Mouse (Mus musculus) neural tube, embryonic 12.5 days (tissue): ENCODE measurements around the gene Sgms2. TPM values are rescaled to one million over a fixed set of nuclear protein-coding genes. Genes with fewer than 3 reads are reported as not detected.

ENCODE experiments used
- ATAC-seq: fragments of 200-750 bp; cut with Nextera tagmentation; 2 replicates; pipeline ENCODE4 v1.8.0; 2017; ENCODE audit warnings: low read depth, mild to moderate bottlenecking, moderate TSS enrichment, moderate library complexity; ENCODE audit not compliant: low FRiP score
- H3K27ac ChIP-seq: fragments of 300-500 bp; sonication (generic); 2 replicates; pipeline ENCODE4 v1.5.1; 2016
- H3K27me3 ChIP-seq: fragments of 300-500 bp; sonication (generic); replicated peaks from 2 replicates; pipeline ENCODE4 v1.6.1; 2016; ENCODE audit warnings: mild to moderate bottlenecking
- H3K36me3 ChIP-seq: fragments of 300-500 bp; sonication (generic); 2 replicates; pipeline ENCODE4 v1.6.1; 2016; ENCODE audit warnings: mild to moderate bottlenecking
- H3K4me1 ChIP-seq: fragments of 300-500 bp; sonication (generic); 2 replicates; pipeline ENCODE4 v1.6.1; 2016
- H3K4me2 ChIP-seq: fragments of 300-500 bp; sonication (generic); replicated peaks from 2 replicates; pipeline ENCODE4 v1.6.1; 2016; ENCODE audit warnings: mild to moderate bottlenecking
- H3K4me3 ChIP-seq: fragments of 300-500 bp; sonication (generic); 2 replicates; pipeline ENCODE4 v1.5.1; 2016
- H3K9ac ChIP-seq: fragments of 300-500 bp; sonication (generic); 2 replicates; pipeline ENCODE4 v1.6.1; 2016; ENCODE audit warnings: mild to moderate bottlenecking
- H3K9me3 ChIP-seq: fragments of 300-500 bp; sonication (generic); 2 replicates; pipeline ENCODE4 v1.6.1; 2016; ENCODE audit warnings: mild to moderate bottlenecking
- WGBS: fragments of 180-500 bp; shearing (Covaris S2); methylation state at CpG from one replicate; pipeline ENCODE4 v1.1.7; 2016; 5-methylcytosine and 5-hydroxymethylcytosine counted together
- polyA plus RNA-seq: library from polyadenylated mRNA; unstranded; fragments of >200 nt; fragmentation: Nextera tagmentation; extraction: Ambion mirVana; gene quantifications from 2 replicates; pipeline ENCODE4 v1.2.1, GENCODE M21; 2016

The Sgms2 gene
- polyA plus RNA-seq, 1 experiment from 2014 or later, result 1.7 TPM

DNA sequence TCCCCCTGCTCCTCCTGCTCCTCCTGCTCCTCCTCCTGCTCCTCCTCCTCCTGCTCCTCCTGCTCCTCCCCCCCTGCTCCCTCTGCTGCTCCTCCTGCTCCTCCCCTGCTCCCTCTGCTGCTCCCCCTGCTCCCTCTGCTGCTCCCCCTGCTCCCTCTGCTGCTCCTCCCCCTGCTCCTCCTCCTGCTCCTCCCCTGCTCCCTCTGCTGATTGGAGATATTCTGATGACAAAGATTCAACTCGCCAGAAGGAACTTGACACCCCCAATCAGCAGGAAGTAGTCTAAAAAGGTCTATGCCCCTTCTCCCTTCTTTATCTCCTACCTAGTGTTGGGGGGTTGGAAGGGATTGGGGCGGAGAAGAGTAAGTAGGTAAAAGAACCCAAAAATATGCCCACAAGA lies 173.0 kb downstream of the Sgms2 start:
- no peaks in the 10 kb centered on the region for H3K36me3 ChIP-seq
- H3K4me2 ChIP-seq, result no peak overlapping the region
- WGBS, result 58% methylated on average over 2 of the region's 2 CpGs
- H3K4me3 ChIP-seq, result no peak overlapping the region
- H3K27ac ChIP-seq, result no peak overlapping the region
- H3K27me3 ChIP-seq, result no peaks in the 10 kb centered on the region
- no peaks in the 10 kb centered on the region for H3K9me3 ChIP-seq
- no peaks in the 10 kb centered on the region for H3K4me1 ChIP-seq
- no peak for ATAC-seq
- H3K9ac ChIP-seq, result no peak overlapping the region

DNA sequence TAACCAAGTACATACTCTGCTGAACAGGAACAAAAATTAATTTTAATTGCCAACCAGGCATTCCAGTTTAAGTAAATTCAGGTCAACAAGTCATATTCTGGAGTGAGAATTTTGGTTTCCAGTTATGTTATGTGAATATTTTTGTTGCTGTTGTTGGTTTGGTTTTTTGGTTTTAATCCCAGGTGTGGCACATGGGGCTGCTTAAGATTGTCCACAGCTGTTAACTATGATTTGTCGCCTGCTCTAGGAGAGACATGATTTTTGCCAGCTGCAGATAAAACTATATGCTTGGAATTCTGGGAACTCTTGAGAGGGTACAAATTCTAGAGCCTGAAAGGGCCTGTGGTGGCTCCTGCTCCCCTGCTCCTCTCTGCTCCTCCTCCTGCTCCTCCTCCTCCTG lies 174.1 kb downstream of the Sgms2 start:
- Histone ChIP-seq H3K27me3 (no peaks in the 10 kb centered on the region), H3K27ac (no peak overlapping the region), H3K9me3 (no peaks in the 10 kb centered on the region), H3K9ac (no peak overlapping the region), H3K4me3 (no peak overlapping the region), H3K4me1 (no peaks in the 10 kb centered on the region), H3K36me3 (no peaks in the 10 kb centered on the region), H3K4me2 (no peak overlapping the region)
- 88% methylated on average over 1 of the region's 1 CpGs for WGBS
- ATAC-seq, result no peak

DNA sequence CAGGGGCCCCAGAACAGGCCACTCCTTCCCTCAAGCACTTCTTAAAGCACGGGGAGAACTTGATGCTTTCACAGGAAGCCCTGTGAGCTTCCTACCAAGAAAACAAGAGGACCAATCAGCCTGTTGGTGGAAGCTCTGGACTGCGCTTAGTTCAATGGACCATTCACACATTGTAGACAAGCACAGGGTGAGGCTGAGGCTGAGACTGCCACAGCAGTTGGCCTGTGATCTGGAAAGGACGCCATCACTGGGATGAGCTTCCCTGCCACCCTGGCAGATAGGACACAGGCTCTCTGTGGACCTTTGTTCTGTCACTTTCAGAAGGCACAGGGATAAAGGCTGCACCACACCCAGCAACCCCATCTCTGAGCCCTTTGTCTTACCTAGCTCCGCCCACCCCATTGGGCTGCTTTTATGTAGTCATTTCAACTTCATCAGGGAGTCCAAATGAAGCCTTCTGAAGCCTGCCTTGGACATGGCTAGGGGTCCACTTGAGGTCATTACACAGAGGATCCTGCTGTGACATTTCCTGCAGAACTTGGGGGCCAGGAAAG lies 175.2 kb downstream of the Sgms2 start:
- ATAC-seq, result 0 out of 2 replicates have a peak, but pooled peaks have one; percentile 30
- Histone ChIP-seq H3K4me1 (no peaks in the 10 kb centered on the region), H3K9ac (no peak overlapping the region), H3K4me3 (no peak overlapping the region), H3K36me3 (no peaks in the 10 kb centered on the region), H3K4me2 (0 out of 2 replicates have a peak overlapping the region, but pooled peaks have one; percentile 12), H3K27me3 (no peaks in the 10 kb centered on the region), H3K27ac (no peak overlapping the region), H3K9me3 (no peaks in the 10 kb centered on the region)
- 29% methylated on average over 4 of the region's 4 CpGs for WGBS

DNA sequence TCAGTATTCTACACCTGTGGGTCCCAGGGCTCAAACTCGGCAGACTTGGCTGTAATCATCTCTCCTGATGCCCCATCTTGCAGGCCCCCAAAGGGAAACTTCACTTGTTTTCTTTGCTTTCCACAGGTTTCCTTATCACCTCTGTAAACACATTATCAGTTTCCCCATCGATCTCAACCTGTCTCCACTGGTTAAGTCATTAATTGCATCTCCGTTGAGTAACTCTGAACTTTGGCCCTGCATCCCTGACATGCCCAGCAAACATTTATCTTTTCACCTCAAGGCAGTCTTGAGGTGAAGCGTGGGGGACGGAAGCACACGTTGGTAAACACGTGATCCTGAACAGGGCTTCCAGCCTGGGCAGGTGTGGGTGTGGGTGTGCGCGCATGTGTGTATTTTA lies 178.9 kb downstream of the Sgms2 start:
- ATAC-seq, result no peak
- H3K27ac ChIP-seq, result no peak overlapping the region
- H3K27me3 ChIP-seq, result no peaks in the 10 kb centered on the region
- no peak overlapping the region for H3K4me3 ChIP-seq
- WGBS, result 92% methylated on average over 9 of the region's 9 CpGs
- H3K9me3 ChIP-seq, result peaks cover 6% of the 10 kb centered on the region; the same call in 1 of the 2 replicates
- H3K9ac ChIP-seq, result no peak overlapping the region
- no peak overlapping the region for H3K4me2 ChIP-seq
- no peaks in the 10 kb centered on the region for H3K4me1 ChIP-seq
- no peaks in the 10 kb centered on the region for H3K36me3 ChIP-seq

DNA sequence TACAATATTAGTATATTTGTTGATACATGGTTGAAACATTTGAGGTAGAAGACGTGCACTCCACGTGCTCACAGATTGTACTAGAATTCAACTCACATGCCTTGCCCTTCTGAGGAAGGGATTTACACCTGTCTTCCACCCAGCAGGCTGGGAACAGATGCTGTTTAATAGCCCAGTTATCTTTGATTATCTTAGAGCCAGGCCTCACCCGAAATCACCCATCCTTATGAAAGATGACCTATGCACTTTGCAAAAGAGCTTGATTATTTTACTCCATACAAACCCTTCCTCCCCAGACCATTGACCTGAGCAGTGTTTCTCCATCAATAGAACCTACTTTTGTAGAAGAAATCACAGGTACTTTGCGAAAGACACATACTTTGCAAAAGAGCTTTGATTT lies 180.6 kb downstream of the Sgms2 start:
- no peak overlapping the region for H3K27ac ChIP-seq
- H3K4me3 ChIP-seq, result no peak overlapping the region
- peaks cover 6% of the 10 kb centered on the region; the same call in 1 of the 2 replicates for H3K9me3 ChIP-seq
- H3K36me3 ChIP-seq, result no peaks in the 10 kb centered on the region
- no peaks in the 10 kb centered on the region for H3K27me3 ChIP-seq
- H3K9ac ChIP-seq, result no peak overlapping the region
- no peaks in the 10 kb centered on the region for H3K4me1 ChIP-seq
- ATAC-seq, result no peak
- no peak overlapping the region for H3K4me2 ChIP-seq
- WGBS, result 88% methylated on average over 4 of the region's 4 CpGs

DNA sequence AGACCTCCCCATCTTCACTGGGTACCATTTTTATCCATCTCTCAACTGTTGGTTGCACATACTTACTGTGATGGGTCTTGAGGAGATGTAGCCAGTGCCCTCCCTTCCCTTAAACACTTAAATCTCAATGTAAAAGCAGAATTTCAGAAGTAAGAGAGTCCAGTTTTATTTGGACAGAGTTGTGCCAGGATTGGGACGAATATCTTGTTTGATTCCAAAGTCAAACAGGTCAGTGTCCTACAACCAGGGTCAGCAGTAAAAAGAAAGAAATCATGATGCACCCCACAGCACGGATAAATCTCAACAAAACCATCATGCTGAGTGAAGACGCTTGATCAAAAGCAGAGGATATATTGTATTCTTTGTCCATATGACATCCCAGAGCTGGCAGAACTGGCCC lies 183.4 kb downstream of the Sgms2 start:
- no peak overlapping the region for H3K4me3 ChIP-seq
- WGBS, result 85% methylated on average over 3 of the region's 3 CpGs
- no peak overlapping the region for H3K4me2 ChIP-seq
- H3K9me3 ChIP-seq, result peaks cover 6% of the 10 kb centered on the region; the same call in 1 of the 2 replicates
- ATAC-seq, result no peak
- H3K4me1 ChIP-seq, result no peaks in the 10 kb centered on the region
- no peaks in the 10 kb centered on the region for H3K36me3 ChIP-seq
- H3K27me3 ChIP-seq, result no peaks in the 10 kb centered on the region; the same call in 1 of the 2 replicates
- no peak overlapping the region for H3K27ac ChIP-seq
- no peak overlapping the region for H3K9ac ChIP-seq

DNA sequence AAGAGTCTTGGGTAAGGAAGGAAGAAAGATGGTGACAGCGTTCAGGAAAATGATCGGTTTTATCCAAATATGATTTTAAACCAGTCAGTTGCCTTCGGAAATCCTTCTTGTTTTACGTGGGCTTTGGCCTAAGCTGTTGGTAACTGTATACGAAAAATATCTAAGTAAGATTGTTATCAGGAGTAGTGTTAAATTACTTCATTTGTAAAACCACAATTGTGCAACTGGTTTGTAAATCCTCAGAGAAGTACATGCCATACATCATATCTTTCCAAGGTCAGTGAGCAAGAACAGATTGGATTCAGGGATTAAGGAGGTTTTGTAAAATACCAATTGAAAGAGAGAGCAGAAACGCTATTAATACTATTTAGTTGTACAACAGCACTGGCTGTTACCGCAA lies 185.0 kb downstream of the Sgms2 start:
- Histone ChIP-seq H3K4me1 (0 out of 2 replicates have a peak, but pooled peaks cover 4% of the 10 kb centered on the region), H3K4me3 (no peak overlapping the region), H3K9ac (no peak overlapping the region), H3K36me3 (no peaks in the 10 kb centered on the region), H3K4me2 (no peak overlapping the region), H3K27ac (no peak overlapping the region), H3K27me3 (no peaks in the 10 kb centered on the region; the same call in 1 of the 2 replicates), H3K9me3 (peaks cover 6% of the 10 kb centered on the region; the same call in 1 of the 2 replicates)
- ATAC-seq, result no peak
- WGBS, result 94% methylated on average over 7 of the region's 7 CpGs

DNA sequence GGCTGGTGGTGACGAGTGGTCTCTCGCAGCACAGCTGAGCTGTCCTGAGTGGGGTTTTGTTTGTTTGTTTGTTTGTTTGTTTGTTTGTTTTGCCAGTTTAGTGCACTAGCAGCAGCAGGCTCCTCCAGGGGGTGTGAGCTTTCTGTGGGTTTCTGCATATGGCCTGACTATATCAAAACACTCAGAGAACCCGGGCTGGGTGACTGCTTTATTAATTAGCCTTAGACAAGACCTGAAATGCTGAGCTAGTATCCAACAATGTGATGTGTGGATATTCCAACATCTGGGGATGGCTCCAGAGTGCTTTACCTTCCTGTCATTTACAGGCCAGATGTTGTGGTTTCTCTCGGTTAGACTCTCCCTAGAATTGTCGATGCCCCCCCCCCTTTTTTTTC lies 187.9 kb downstream of the Sgms2 start:
- Histone ChIP-seq H3K4me3 (peak overlapping the region; percentile 65), H3K4me1 (0 out of 2 replicates have a peak, but pooled peaks cover 4% of the 10 kb centered on the region), H3K27ac (no peak overlapping the region), H3K9me3 (no peaks in the 10 kb centered on the region), H3K27me3 (no peaks in the 10 kb centered on the region; the same call in 1 of the 2 replicates), H3K9ac (no peak overlapping the region), H3K36me3 (no peaks in the 10 kb centered on the region), H3K4me2 (peak overlapping the region; percentile 94)
- peak; percentile 24; the same call in 1 of the 2 replicates for ATAC-seq
- WGBS, result 24% methylated on average over 5 of the region's 5 CpGs

DNA sequence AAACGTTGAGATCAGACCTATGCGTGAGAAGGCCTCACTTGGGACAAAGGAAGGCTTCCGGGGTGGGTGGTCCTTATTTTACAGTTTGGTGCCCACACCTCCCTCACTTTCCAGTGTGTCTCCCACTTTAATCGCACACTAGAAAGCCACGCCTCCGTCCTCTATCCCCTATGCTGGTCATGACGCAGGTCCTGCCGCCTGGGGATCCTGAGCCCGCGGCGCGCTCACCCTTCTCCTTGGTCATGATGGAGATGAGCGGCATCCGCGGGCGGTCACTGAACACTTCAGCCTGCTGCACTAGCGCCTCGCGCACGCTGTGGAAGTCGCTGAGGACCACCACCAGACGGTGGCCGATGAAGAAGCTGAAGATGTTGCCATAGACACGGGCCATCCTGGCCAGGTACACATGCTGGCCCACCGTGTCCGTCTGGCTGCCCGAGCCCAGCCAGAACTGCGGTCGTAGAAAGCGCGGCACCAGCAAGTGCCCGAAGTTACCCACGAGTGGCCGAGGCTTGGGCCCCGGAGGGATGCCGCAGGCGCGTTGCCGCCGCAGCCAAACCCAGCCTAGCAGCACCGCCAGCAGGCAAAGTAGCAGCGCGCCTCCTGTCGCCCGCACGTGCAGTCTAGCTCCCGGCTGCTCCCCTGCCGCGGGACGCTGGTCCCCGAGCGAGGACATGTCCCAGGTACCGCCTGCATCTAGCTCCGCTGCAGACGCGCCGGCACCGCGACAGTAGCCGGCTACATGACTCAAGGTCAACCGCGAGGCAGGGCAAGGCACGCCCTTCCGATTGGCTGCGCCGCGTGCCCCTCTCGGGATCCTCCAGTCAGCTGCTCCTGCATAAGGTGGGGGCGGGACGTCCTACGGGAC lies 188.5 kb downstream of the Sgms2 start, which contains the start of gene Cyp2u1:
Gene Cyp2u1 (minus strand): TSS at position 776 of the 868 bp plus-strand sequence.
- H3K9me3 ChIP-seq, result no peaks in the 10 kb centered on the region
- H3K4me2 ChIP-seq, result peak within 1 kb of the TSS; percentile 94
- peak within 1 kb of the TSS; percentile 65 for H3K4me3 ChIP-seq
- under 1% methylated on average over 71 of the region's 71 CpGs for WGBS
- peak; percentile 99 for ATAC-seq
- peak within 1 kb of the TSS; percentile 71 for H3K9ac ChIP-seq
- H3K36me3 ChIP-seq, result no peaks in the 10 kb centered on the region
- H3K27me3 ChIP-seq, result no peaks in the 10 kb centered on the region; the same call in 1 of the 2 replicates
- peak within 1 kb of the TSS; percentile 66; the same call in 1 of the 2 replicates for H3K27ac ChIP-seq
- 0 out of 2 replicates have a peak, but pooled peaks cover 4% of the 10 kb centered on the region for H3K4me1 ChIP-seq

DNA sequence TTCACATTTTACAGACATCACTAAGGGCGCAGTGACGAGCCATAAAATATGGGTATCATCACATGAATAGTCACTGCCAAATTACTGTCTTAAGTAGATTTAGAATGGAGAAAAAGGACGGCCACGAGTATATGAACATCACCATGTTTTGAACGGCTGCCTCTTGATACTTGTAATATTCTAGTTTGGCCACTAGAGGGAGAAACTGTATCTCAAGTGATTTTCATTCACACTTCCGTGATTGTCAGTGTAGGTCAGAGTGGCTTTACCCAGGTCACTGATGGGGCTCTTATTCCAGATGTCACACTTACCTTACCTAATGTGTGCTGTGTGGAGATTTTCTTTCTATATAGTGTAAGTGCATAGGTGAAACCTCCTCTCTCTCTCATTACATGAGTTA lies 191.3 kb downstream of the Sgms2 start:
- Histone ChIP-seq H3K36me3 (no peaks in the 10 kb centered on the region), H3K4me1 (0 out of 2 replicates have a peak, but pooled peaks cover 4% of the 10 kb centered on the region), H3K9me3 (no peaks in the 10 kb centered on the region), H3K27me3 (no peaks in the 10 kb centered on the region; the same call in 1 of the 2 replicates), H3K9ac (no peak overlapping the region), H3K4me3 (no peak overlapping the region), H3K4me2 (no peak overlapping the region), H3K27ac (no peak overlapping the region)
- WGBS, result 9% methylated on average over 6 of the region's 6 CpGs
- no peak for ATAC-seq

DNA sequence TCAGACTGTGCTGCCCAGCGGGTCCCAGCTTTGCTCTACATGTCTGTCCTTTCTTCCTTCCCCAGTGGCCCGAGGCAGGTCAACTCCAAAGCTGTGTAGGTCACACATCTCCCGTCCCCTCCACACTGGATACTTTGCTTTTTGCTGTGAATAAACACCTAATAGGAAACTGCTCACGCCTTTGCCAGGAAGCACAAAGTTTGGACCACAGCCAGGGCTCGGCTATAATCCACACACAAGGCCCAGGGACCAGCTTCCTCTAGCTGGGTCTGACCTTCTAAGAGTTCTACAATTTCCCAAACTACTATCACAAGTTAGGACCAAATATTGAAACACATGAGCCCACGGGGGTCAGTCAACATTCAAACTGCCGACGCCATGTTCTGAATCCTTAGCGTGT lies 192.1 kb downstream of the Sgms2 start:
- Histone ChIP-seq H3K36me3 (no peaks in the 10 kb centered on the region), H3K4me1 (0 out of 2 replicates have a peak, but pooled peaks cover 4% of the 10 kb centered on the region), H3K27ac (no peak overlapping the region), H3K27me3 (no peaks in the 10 kb centered on the region; the same call in 1 of the 2 replicates), H3K9me3 (no peaks in the 10 kb centered on the region), H3K4me2 (no peak overlapping the region), H3K4me3 (no peak overlapping the region), H3K9ac (no peak overlapping the region)
- 87% methylated on average over 9 of the region's 9 CpGs for WGBS
- ATAC-seq, result no peak

DNA sequence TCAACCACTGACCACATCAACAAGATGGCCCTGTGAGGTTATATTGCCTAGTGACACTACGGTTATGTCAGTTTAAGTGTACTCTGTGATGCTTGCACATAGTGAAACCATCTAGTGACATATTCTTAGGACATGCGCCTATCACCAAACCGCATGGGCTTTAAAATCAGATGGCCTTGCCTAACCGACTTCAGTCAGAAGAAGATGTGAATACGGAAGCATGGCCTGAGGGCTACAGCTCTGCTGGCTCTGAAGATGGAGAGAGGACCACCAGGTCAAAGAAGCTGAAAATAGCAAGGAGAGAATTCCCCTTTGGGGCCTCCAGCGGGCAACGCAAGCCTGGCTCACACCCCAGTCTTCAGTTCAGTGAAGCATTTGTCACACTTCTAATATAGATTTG lies 194.3 kb downstream of the Sgms2 start:
- H3K27ac ChIP-seq, result no peak overlapping the region
- 0 out of 2 replicates have a peak, but pooled peaks cover 3% of the 10 kb centered on the region for H3K4me1 ChIP-seq
- H3K36me3 ChIP-seq, result no peaks in the 10 kb centered on the region
- H3K4me3 ChIP-seq, result no peak overlapping the region
- no peaks in the 10 kb centered on the region for H3K27me3 ChIP-seq
- ATAC-seq, result no peak
- H3K9ac ChIP-seq, result no peak overlapping the region
- no peaks in the 10 kb centered on the region for H3K9me3 ChIP-seq
- 90% methylated on average over 7 of the region's 7 CpGs for WGBS
- H3K4me2 ChIP-seq, result no peak overlapping the region
